Mouse (Mus musculus): ENCODE measurements around the gene Ugt1a7c.

DNA sequence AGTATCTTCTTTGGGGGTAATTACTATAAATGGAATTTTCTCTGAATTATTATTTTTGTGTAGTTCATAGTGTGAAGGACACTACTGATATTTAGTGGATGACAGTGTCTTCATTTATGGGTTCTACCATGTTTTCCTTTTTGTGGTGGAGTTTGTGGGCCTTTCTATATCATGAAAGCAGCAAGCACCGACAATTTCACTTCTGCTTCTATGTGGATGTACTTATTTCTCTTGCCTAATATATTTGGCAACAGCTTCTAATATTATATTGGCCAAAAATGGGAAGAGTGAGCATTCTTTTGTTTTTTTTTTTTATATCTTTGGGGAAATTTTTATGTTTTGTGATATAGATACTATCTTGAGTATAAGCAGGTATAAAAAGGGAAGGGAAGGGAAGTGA is 13.2 kb upstream of the Ugt1a7c start:
- no peak for TF ChIP-seq CTCF (IDR thresholded peaks at IDR 0.05; ENCODE audit: insufficient read depth, low read depth, low read length)
- no peak for TF ChIP-seq POLR2A (IDR thresholded peaks at IDR 0.05; ENCODE audit: insufficient read depth, low read depth, low read length)
